Mouse (Mus musculus) CD4-positive, CD25-positive, alpha-beta regulatory T cell, adult 4 months (primary cell): Measurements from ENCODE around the gene Apobec1. TPM values are rescaled to one million over a fixed set of nuclear protein-coding genes. Genes with fewer than 3 reads are reported as not detected.
A peak's percentile ranks its signal among the peaks of the same experiment; 100 is the strongest.
"Not testable (repeated sequence)": the region's sequence is repeated elsewhere in the genome, so short reads cannot be mapped to it uniquely, and the experiment has no call there.

Experiments used
- ATAC-seq: one replicate; pipeline ENCODE4 v1.8.0; 2017
- polyA plus RNA-seq, 2 experiments: library from polyadenylated mRNA; unstranded; fragments of 100-300 nt; shearing (Covaris generic); gene quantifications; one replicate each; pipeline ENCODE4 v1.2.1; 2017

The Apobec1 gene
- polyA plus RNA-seq, 2 experiments from 2014 or later, result 24.3 to 35.4 TPM

DNA sequence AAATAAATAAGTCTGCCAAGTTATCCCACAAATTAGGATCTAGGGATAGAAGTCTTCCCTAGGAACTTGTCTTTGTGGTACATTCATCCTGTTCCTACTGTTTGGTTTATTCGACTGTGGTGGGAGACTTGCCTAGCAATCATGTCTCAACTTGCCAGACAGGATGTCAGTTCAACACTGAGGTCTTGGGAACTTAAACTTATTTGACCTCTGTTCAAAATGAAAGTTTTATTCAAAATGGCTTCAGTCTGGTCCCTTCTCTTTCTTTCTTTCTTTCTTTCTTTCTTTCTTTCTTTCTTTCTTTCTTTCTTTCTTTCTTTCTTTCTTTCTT, 713 bp upstream of the Apobec1 start:
- peak; percentile 28 for ATAC-seq

DNA sequence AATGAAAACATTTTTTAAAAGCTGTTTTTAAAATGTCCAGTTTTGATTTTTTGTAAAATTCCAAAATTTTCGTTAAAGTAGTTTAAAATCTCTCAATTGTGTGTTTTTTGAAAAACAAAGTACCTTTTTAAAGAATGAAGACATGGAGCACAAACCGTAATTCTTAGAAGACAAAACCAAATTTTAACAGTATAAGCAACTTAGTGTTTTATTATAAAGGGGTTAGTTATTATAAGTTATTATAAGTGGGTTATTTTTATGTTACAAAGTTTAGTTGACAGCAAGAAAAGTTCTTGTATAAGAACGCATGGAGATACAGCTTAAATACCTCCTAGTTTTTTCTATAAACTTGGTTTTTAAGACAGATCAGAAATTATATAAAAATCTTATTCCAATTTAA, 629 bp downstream of the Apobec1 start:
- ATAC-seq, result no peak

DNA sequence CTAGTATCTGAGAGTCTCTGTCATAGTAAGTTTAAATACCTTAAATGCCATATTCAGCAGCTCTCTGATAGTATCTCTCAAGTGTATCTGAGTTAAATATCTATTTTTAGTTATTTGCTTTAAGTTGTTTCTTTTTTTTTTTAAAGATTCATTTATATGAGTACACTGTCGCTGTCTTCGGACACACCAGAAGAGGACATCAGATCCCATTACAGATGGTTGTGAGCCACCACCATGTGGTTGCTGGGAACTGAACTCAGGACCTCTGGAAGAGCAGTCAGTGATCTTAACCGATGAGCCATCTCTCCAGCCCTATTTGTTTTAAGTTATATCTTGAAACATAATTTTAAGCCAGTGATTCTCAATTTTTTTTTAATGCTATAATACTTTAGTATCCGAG, 1.2 kb downstream of the Apobec1 start:
- no peak for ATAC-seq

DNA sequence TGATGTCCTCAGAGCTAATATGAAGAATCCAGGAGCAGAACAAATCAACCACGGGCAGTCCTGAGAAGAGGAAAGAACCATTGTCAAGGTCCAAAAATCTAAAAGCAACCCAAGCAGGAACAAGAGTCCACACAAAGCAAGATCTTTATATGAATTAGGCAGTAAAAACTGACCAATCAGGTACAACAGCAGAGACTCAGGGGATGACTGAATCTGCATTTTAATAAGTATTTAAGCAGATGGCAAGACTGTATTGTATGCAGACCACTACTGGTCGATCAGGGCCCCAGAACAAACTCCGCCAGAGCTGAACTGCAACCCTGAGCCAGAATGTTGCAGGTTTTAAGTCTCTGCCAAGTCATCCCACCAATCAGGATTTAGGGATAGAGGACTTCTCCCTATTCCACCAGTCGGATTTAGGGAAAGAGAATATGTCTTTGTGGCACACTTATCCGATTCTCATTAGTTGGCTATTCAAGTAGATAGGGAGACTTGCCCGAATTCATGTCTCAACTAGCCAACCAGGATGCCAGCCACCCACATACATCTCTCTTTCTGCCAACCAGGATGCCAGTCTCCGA, 2.1 kb downstream of the Apobec1 start:
- ATAC-seq, result no peak

DNA sequence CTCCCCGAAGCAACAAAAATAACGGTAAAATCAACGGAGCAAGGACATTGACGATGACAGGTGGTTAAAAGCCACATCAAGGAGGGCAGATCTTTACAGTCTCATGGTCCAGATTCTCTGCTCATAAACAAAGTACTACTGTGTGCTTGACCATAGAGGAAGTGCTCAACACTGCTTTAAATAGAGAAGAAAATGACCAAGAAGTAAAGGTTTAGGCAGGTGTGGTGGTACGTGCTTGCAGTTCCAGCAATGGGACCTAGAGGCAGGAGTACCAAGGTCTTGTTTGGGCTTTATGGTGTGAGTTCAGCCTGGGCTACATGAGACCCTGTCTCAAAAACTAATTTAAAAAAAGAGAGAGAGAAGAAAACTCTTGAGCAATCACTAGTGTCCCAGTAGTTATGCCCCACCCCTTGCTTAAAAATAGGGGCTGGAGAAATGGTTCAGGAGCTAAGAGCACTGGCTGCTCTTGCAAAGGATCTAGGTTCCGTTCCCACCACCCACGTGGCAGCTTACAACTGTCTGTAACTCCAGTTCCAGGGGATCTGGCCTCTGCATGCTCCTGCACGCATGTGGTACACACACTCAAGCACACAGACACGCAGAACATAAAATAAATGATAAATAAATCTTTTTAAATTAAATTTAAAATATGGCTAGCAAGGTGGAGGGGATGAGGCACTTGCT, 3.0 kb downstream of the Apobec1 start:
- ATAC-seq, result no peak

DNA sequence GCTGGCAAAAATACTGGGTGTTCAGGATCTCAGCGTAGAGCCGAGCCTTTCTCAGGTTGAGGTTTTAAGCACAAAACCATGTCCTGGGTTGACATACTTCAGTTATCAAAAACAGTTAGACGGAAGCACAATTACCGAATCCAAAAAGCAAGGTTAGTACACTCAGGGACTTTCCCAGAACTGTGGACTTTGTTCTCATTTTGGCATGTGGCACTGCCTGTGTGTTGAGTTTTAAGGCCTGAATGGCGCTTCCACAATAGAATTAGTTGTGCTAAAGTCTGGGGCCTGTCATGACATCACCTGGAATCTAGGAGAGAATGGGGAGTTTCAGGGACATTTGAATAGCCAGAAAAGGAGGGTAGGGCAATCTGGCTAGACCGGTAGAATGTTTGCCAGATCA, 3.8 kb downstream of the Apobec1 start:
- ATAC-seq, result peak; percentile 8

DNA sequence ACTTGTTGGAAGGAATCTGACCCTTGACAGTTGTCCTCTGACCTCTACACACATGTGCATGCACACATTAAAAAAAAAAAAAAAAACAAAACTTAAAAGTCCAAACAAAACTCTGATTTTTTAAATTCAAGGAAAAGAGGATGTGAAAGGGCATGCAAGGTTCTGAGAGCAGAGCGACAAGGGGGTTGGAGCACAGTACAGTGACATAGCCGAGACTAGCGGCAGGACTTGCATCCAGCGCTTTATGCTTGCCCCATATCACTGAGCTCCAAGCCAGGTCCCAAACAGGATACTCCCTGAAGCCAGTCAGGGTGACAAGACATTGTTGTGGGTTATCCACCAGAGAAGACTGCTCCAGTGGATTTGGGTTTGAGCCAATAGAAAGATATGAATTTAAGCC, 4.2 kb downstream of the Apobec1 start:
- no peak for ATAC-seq

DNA sequence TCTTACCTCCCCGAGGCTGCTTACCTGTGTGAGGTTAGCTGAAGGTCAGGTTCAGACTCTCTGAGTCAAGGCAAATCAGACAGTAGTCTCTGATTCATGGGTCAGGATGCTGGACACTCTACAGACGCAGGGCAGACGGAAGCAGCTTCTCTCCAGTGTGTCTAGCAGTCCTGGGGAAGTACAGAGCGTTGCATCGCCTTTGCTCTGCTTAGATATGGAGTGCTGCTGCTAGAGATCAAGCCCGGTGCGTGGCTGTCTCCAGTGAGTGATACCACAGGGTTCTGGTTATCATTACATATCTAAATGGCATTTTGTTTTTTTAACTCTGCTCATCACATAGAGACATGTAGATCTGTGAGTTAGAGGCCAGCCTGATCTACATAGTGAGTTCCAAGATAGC, 5.6 kb downstream of the Apobec1 start:
- ATAC-seq, result no peak

DNA sequence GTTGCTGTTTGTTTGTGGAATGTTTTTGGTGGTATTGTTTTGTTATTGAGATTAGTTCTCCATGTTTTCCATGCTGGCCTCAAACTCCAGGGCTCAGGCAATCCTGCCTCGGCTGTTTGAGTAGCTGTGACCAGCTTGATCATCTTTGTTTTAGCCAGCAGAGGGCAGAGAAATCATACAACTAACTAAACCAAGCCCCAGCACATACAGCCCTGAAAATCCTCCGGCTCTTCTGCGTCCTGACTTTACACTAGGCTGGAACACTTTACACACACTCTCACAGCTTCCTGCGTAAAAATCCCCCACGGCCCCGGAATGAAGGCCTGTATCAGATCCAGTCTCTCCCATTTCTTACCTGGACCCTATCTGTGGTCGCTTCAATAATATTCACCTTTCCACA, 6.6 kb downstream of the Apobec1 start:
- ATAC-seq, result peak; percentile 32

DNA sequence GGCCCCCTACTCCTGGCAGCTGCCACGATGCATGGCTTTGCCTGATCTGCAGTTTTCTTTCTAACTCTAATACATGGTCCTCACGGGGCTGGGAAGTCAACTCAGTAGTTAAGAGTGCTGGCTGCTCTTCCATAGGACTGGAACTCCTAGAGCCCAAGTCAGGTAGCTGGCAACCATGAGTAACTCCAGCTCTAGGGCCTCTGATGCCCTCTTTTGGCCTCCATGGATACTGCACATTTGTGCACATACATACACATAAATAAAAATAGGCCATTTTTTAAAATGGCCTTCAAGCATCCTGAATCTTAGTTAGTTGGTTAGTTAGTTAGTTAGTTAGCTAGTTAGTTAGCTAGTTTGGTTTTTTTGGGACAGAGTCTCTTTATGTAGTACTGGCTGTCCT, 9.3 kb downstream of the Apobec1 start:
- ATAC-seq, result no peak

DNA sequence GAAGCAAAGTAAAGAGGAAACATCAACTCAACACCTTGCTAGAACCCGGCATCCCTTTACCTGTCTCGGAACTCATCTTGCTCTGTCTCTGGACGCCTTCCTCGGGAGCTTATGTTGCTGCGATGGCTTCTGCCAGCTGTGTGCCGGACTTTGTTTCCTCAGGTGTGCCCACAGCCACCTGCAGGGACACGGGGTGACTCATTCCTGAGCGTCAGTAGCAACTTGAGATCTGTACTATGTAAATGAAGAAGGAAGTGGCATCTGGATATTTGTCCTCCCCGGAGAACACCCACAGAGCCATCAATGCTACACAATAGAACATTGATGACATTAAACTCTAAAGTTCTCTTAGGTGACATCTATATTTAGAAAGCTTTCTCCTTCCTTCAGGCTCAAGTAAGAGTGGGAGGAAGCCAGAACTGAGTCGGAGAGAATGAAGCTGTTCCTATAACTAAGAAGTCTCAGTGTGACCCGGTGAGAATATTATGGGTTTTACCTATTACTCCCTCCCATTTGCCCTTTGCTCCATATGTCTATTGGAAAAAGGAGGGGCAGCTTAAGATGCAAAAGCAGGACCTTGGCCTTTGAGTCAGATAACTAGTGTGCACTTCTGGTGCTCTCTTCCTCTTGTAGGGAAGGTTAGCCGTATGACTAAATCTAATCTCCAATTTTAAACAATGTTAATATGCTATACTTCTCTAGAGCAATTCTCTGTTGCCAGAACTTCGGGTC, 11.1 kb downstream of the Apobec1 start:
- no peak for ATAC-seq

DNA sequence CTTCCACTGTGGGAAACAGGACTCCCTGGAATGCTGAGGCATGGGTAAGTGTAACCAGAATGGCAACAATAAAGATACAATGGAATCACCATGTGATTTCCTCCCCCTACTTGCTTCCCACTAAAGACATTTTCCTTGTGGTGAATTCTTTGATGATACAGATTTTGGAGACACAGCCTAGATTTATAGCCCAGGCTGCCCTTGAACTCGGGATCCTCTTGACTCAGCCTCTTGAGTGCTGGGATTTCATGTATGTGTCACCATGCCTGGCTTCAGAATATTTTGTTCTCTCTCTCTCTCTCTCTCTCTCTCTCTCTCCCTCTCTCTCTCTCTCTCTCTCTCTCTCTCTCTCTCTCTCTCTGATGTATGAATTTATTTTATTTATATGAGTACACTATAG, 23.2 kb downstream of the Apobec1 start:
- no peak for ATAC-seq

DNA sequence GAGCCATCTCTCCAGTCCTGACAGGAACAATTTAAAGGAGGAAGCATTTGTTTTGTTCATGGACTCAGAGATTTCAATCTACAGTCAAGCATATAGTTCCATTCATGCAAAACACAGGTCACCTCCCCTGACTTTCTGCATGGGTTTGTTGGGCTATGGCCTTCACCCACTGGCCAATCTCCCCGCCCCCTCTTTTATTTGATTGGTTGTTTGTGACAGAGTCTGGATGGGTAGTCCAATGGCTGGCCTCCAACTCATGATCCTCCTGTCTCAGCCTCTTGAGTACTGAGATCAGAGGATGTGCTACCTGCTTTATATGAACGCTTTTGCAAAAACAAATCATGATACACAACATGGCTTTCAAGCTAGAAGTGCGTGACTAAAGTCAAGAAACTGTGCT, 25.2 kb downstream of the Apobec1 start:
- ATAC-seq, result no peak

DNA sequence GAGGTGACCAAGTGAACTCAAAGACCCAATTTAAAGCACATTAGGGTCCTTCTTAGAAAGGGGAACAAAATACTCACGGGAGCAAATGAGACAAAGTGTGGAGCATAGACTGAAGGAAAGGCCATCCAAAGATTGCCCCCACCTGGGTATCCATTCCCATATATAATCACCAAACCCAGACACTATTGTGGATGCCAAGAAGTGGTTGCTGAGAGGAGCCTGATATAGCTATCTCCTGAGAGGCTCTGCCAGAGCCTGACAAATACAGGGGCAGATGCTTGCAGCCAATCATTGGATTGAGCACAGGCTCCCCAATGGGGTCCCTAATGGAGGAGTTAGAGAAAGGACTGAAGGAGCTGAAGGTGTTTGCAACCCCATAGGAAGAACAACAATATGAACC, 27.2 kb downstream of the Apobec1 start:
- ATAC-seq, result not testable (repeated sequence)

DNA sequence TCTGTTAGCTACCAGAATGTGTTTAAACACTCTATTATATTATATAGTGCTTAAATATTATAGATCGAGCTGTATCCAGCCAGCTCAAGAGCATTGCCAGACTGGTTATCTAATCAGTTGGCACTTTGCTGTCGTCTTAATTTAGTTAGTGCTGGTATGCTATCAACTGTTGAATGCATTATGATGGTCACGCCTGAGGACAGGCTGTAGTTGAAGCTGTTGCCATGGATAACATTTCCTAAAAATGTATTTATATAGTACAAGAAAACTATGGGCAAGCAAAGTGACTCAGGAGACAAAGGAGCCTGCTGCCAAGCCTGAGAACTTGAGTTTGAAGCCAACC, 30.7 kb downstream of the Apobec1 start:
- no peak for ATAC-seq

DNA sequence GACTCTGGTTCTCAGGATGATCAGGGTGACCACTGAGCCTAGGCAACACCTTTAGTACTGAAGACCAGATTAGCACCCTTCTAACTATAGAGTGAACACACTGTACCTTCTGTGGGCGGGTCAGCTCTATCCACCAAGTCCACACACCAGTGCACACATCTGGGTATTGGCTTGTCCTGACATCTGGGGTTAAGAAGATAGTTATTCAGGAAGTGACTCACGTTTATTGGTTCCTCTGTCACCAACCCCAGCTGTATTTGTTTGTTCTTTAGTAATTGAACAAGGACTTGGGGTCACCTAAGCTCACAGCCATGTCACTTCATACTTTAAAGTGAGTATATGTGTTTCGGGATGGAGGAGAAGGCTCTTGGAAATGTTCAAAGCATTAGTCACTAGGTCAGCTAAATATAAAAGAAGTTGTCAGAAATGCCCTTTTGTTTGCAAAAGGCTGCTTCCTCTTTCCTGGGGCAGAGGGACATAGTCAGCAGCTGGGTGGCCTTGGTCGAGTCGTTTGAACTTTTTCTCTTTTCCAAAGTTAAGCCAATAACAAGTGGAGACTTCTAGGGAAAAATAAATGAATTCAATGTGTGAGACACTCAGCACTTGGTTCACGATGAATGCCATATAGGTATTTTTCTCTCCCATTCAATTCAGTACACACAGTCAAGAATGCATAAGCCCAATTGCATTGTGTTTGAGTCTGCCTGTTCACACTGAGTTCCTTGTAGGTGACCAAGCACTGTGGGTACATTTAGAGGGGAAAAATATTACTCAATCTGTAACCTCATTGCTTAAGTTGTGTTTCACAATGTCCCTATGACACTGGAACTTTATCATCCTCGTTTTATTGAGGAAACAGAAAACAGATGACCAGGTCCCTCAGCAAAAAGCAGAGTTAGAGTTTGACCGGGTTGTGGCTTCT, 31.3 kb downstream of the Apobec1 start:
- ATAC-seq, result no peak

DNA sequence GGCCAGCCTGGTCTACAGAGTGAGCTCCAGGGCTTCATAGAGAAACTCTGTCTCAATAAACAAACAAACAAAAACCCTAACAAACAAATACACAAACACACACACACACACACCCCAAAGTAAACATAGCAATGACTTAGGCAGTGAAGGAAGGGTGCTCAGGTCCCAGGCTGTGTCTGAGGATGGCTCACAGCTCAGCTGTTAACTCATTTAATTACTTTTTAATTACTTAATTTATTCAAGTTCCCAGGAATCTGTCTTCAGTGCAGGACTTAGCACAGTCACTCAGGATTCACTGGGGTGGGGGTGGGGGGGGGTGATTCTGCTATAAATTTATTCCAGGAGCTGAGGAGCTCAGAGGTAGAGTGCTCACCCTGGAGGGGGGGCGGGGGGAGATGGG, 32.5 kb downstream of the Apobec1 start:
- ATAC-seq, result no peak

DNA sequence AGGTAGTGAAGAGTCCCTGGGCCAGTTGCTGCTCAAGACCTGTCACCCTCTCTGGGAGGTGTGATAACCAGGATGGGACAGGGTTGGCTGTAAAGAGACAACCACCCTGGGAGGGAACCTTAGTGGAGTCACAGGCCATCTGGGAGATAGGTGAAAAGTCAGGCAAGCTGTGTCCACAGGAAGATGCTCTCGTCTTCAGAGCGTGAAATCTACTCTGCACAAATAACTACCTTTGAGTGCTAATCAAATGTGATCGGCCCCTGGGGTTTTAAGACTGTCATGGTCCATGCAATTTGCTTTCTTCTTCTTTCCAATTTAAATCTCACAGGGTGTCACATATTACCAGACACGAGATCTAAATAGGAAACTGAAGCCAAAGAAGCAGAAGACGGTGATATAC, 33.1 kb downstream of the Apobec1 start:
- no peak for ATAC-seq

DNA sequence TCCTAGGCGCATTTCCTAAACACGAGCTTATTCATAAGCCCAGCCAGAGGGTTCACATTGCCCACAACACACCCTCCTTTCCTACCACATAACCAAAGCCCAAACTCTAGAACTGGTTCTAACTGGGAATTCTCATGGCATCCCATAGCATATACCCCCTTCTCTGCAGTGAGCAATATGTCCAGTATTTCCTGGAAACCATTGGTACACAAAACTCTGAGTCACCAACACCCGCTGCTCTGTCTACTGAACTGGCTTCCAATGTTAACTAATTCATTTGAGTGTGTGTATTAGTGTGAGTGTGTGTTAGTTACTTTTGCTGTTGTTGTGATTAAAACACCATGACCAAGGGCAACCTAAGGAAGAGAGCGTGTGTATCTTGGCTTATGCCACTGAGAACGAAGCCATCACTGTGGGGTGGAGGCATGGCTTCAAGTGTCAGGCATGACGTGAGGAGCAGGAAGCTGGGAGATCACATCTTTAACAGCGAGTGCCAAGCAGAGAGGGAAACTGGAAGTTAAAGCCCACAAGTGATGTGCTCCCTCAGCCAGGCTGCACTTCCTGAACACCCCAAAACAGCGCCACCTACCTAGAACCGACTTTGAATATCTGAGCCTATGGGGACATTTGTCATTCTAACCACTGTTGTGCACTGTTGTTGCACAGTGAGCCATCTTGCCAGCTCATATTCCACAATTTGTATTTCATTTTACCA, 37.0 kb downstream of the Apobec1 start:
- no peak for ATAC-seq

DNA sequence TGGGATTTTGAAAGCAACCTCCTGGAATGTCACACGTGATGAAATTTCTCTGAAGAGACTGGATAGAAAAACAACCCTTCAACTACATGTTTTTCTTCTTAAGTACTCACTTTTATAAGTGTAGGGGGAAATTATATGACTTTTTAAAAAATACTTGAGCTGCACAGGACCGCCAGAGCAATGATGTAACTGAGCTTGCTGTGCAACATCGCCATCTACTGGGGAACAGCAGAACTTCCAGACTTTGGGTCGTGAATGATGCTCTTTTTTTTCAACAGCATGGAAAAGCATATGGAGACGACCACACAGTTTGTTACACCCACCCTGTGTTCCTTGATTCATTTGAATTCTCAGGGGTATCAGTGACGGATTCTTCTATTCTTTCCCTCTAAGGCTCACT, 39.8 kb downstream of the Apobec1 start:
- ATAC-seq, result peak; percentile 70

DNA sequence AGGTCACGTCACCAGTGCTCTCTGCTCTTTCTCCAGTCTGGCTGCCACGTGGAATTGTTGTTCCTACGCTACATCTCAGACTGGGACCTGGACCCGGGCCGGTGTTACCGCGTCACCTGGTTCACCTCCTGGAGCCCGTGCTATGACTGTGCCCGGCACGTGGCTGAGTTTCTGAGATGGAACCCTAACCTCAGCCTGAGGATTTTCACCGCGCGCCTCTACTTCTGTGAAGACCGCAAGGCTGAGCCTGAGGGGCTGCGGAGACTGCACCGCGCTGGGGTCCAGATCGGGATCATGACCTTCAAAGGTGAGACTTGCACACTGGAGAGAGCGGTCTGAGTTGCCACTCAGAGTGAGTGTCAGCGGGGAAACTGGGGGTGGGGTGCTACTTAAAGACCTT, 41.2 kb downstream of the Apobec1 start:
- ATAC-seq, result no peak

DNA sequence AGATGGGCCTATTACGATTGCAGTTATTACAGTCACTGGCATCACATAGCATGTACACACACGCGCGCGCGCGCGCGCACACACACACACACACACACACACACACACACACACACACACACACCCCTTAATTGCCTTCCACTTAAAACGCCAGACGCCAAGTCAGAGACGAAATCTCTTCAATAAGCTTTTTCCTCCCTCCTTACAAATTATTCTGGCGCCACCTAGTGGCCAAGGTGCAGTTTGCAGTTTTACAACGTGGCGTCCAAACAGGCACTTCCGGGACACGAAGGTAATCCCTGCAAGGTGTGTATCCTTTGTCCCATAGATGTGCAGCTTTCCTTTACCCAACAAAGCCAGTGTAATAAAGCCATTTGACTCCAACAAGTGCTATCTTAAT, 41.8 kb downstream of the Apobec1 start:
- peak; percentile 76 for ATAC-seq
